Mouse (Mus musculus) testis, adult 2 months (tissue): ENCODE data around the gene Cdkl1.

Experiments
- CTCF ChIP-seq: fragments of 200-500 bp; IDR thresholded peaks from 2 replicates; pipeline ENCODE4 v1.5.1; 2012; ENCODE audit warnings: low read depth, mild to moderate bottlenecking, inconsistent platforms, low read length, moderate library complexity; ENCODE audit not compliant: control insufficient read depth, insufficient read depth, insufficient replicate concordance
- POLR2A ChIP-seq: fragments of 200-500 bp; IDR thresholded peaks from 2 replicates; pipeline ENCODE4 v1.6.1; 2012; ENCODE audit warnings: low read depth, mild to moderate bottlenecking, inconsistent platforms, low read length, moderate library complexity; ENCODE audit not compliant: control insufficient read depth

GRCm38 (mm10) chr12:69807399-69807985 lies 16.4 kb upstream of the Cdkl1 start:
- TF ChIP-seq CTCF (no peak), POLR2A (no peak)
